Mouse (Mus musculus): ENCODE measurements at regions not wholly inside any gene's neighbourhood (a gene's known extent, or its start where the extent isn't known, plus 50 kb on each side); places are given as distances from the start of the nearest gene placed in this dataset.

DNA sequence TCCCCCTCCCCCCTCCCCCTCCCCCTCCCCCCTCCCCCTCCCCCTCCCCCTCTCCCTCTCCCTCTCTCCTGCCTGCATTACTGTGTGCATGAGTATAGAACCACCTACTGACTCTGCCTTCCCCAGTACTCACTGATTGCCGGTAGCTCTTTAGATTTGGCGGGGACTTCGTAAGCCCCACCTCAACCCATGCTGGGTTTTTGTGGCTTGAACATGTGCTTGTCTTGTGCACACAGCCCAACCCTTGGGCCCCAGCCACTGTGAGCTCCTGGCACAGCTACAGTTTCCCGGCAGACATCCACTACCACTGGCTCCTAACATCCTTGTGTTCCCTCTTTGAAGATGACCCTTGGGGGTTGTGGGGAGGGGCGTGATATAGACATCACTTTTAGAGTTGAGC lies 87.4 kb upstream of the Cdh4 start:
- DNase-seq (ENCODE audit: extremely low spot score): no peak

GRCm38 (mm10) chr2:179370882-179371546 lies 71.2 kb upstream of the Cdh4 start:
- DNase-seq (ENCODE audit: extremely low spot score): no peak

GRCm38 (mm10) chr2:179371553-179371952 lies 70.7 kb upstream of the Cdh4 start:
- no peak for DNase-seq (ENCODE audit: extremely low spot score)

DNA sequence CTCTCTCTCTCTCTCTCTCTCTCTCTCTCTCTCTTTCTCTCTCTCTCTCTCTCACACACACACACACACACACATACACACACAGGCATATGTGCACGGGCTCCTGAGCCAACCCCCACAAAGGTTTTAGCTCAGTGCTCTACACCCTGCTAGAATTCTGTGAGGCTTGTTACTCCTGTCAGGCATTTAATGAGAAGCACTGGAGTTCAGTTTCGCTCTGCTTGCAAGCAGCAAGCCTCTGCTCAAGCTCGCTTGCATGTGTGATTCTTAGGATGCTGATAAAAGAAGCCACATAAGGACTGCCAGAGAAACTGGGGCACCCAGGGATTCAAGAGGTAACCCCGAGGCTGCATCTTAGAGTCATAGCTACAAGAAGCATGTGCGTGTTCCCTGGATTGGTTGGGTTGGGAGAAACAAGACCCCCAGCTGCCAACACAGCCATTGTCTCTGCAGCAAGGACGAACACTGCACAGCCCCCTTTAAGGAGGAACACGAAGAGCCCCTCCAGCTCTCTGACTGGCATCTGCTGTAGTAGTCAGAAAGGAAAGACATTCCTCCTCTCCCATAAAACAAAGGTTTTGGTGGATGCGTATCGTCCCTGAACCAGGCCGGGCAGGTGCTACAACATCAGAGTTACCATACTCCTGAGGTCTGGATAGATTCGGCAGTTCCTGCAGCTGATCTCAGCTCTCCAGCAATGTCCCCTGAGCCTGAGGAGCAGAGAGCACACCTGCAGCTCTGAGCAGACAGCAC lies 62.4 kb upstream of the Cdh4 start:
- DNase-seq (ENCODE audit: extremely low spot score): no peak

DNA sequence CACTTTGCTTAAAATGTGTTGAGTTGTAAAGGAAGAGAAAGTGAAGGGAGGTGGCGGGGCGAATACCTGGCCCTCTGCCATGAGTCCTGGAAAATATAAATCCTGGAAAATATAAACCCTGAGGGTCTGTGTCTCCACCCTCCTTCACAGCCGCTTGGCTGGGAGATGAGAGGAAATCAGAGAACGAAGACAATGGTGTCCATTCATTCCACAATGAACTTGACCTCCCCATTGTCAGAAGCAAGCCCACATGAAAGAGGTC lies 61.9 kb upstream of the Cdh4 start:
- DNase-seq (ENCODE audit: extremely low spot score): no peak

DNA sequence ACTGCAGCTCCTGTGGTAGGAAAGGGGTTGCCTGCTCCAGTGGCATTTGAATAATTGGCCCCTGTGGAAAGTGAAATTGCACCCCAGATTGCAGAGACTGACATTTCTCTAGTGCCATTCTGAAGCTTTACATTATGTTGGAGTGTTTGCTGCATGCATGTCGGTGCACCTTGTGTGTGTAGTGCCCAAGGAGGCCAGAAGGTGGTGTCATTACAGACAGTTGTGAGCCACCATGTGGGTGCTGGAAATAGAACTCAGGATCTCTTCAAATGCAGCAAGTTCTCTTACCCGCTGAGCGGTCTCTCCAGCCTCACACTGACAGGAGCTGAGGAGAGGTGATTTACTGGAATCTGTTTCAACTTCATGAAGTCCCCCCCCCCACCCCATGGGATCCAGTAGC lies 60.3 kb upstream of the Cdh4 start:
- no peak for DNase-seq (ENCODE audit: extremely low spot score)

- no peak for DNase-seq (ENCODE audit: extremely low spot score)
Observed at GRCm38 (mm10) chr2:179382594-179382993, 59.6 kb upstream of the Cdh4 start.

GRCm38 (mm10) chr2:179386871-179387270 lies 55.4 kb upstream of the Cdh4 start:
- DNase-seq (ENCODE audit: extremely low spot score): no peak

DNA sequence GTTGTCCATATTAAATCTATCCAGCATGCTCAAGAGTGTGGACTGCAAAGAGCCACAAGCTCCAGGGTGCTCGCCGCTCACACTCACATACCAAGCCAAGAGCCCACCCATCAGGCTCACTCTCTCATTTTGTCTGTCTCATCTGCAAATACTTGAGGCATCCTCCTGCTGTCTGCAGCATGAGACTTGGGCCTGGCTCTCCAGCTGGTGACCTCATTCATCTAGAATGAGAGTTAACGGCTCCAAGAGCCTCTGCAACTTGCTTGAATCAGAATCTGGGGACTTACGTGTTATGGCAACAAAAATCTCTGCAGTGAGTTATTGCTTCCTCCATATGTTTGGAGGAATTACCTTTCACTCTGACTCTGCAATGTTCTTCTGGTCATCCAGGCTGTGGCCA lies 51.7 kb upstream of the Cdh4 start:
- DNase-seq (ENCODE audit: extremely low spot score): no peak

DNA sequence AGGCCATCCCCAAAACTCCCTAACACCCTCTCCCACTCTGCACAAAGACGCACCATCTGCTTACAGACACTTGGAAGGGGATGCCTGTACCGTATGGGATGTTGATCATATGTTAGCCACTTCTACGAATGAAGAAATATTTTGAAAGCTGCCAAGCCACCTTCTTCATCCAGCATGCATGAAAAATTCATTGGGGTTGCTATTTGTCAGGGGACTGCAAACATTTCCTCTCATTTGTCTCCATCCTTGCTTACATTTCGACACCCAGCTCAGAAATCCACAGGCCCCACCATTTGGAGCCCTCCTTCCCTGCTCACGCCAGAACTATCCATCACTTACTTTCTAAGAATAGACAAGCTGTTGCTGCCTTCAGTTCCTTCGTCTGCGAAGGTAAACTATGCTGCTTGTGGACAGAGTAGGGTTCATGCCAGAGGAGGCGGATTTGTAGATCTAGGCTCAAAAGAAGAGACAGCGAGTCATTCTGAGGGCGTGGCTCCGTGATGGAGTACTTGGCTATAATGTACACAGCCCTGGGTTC lies 51.2 kb upstream of the Cdh4 start:
- DNase-seq (ENCODE audit: extremely low spot score): no peak
